21 mouse cellular contexts compared by ENCODE assay signal in the genomic region with DNA sequence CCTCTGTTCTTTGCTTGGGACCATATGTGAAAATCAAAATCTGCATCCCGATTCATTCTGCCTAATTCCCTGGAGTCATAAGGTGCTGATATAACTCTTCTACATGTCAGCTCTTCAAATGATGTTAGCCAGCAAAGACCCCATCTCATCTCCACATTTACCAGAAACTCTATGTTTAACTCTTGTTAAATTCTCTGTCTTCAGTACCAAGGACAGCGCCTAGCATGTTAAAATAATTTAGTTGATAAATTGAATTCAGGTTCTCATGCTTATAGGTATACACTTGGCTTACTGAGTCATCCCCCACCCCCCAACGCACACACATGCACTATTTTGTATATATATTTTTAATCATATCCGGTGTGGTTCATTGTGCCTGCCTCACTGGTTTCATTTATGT.
A peak's percentile ranks its signal among the peaks of the same experiment; 100 is the strongest.
DNase-seq lines count a peak whose midpoint lies in the region; ATAC-seq lines count a peak whose summit lies in the region.
"Had no signal": no experiment of that assay in that cellular context is flagged by ENCODE, and none has a peak within 500 bp of the region (broad histone marks: within the 10 kb centered on the region; RNA-seq: fewer than 3 reads in every experiment).

No protein-coding gene starts in this region.

- no peaks in the 10 kb centered on the region for H3K4me1 ChIP-seq in midbrain, embryonic 14.5 days (ENCODE audit: control insufficient read depth, insufficient read depth, low read length)
- H3K4me1 ChIP-seq in midbrain, embryonic 15.5 days = no peaks in the 10 kb centered on the region
- H3K4me1 ChIP-seq: embryonic facial prominence, embryonic 12.5 days; intestine, embryonic 15.5 days; lung, embryonic 15.5 days; megakaryocyte, embryonic 14.5 days had no signal

- H3K4me3 ChIP-seq in midbrain, embryonic 14.5 days (replicated peaks; ENCODE audit: low read depth, low read length) = no peak overlapping the region
- H3K4me3 ChIP-seq in midbrain, embryonic 15.5 days = no peak overlapping the region
- H3K4me3 ChIP-seq: embryonic facial prominence, embryonic 12.5 days; forebrain, embryonic 10.5 days; intestine, embryonic 15.5 days; lung, embryonic 15.5 days; megakaryocyte, embryonic 14.5 days had no signal

- H3K36me3 ChIP-seq in midbrain, embryonic 14.5 days (ENCODE audit: control insufficient read depth, insufficient read depth, low read length) = no peaks in the 10 kb centered on the region
- H3K36me3 ChIP-seq in midbrain, embryonic 15.5 days (replicated peaks) = no peaks in the 10 kb centered on the region
- H3K36me3 ChIP-seq: embryonic facial prominence, embryonic 12.5 days; forebrain, embryonic 10.5 days; G1E; intestine, embryonic 15.5 days; lung, embryonic 15.5 days had no signal

- DNase-seq in adrenal gland, postnatal 14 days = peak; percentile 6
- no peak for DNase-seq in adrenal gland, postnatal 4 days (ENCODE audit: low spot score in 2 of 2)
- DNase-seq in midbrain, embryonic 14.5 days = peak; percentile 28
- peak; percentile 0 for DNase-seq in c-Kit-positive CD71-positive TER-119-negative erythroid progenitor cells, embryonic 14.5 days (ENCODE audit: low read depth)
- DNase-seq in retina, embryonic 14.5 days (ENCODE audit: low spot score) = peak; percentile 41
- DNase-seq in c-Kit-positive CD71-positive TER-119-positive erythroid progenitor cells, embryonic 14.5 days (ENCODE audit: low spot score) = no peak
- DNase-seq in heart, adult 18-20 months = no peak
- DNase-seq: B cell, adult 2 months; cerebellum, adult 8-10 months; kidney, postnatal 10 days; right cerebral cortex, postnatal 14 days; thymus, postnatal 36 days had no signal

- no peak for ATAC-seq in midbrain, embryonic 14.5 days (ENCODE audit: low FRiP score, low TSS enrichment)
- ATAC-seq in midbrain, embryonic 15.5 days (replicated peaks) = no peak
- ATAC-seq: activated CD4-positive, CD25-positive, alpha-beta regulatory T cell, adult 4 months; intestine, embryonic 15.5 days had no signal

- no peaks in the 10 kb centered on the region for H3K27me3 ChIP-seq in midbrain, embryonic 14.5 days (ENCODE audit: control insufficient read depth, insufficient read depth, low read length)
- H3K27me3 ChIP-seq in midbrain, embryonic 15.5 days (replicated peaks) = no peaks in the 10 kb centered on the region
- H3K27me3 ChIP-seq: embryonic facial prominence, embryonic 12.5 days; intestine, embryonic 15.5 days; lung, embryonic 15.5 days; megakaryocyte, embryonic 14.5 days had no signal

- H3K27ac ChIP-seq in midbrain, embryonic 14.5 days (replicated peaks; ENCODE audit: low read depth, low read length) = no peak overlapping the region
- H3K27ac ChIP-seq in midbrain, embryonic 15.5 days = no peak overlapping the region
- H3K27ac ChIP-seq: embryonic facial prominence, embryonic 12.5 days; forebrain, embryonic 10.5 days; intestine, embryonic 15.5 days; lung, embryonic 15.5 days; stomach, postnatal 0 days had no signal

- WGBS in midbrain, embryonic 14.5 days = 82% methylated on average over 4 of the region's 4 CpGs
- WGBS in midbrain, embryonic 15.5 days = 78% methylated on average over 4 of the region's 4 CpGs

- no peaks in the 10 kb centered on the region for H3K9me3 ChIP-seq in midbrain, embryonic 14.5 days (ENCODE audit: control insufficient read depth, low read length)
- no peaks in the 10 kb centered on the region for H3K9me3 ChIP-seq in midbrain, embryonic 15.5 days
- H3K9me3 ChIP-seq: embryonic facial prominence, embryonic 12.5 days; forebrain, embryonic 10.5 days; intestine, embryonic 15.5 days; lung, embryonic 15.5 days; megakaryocyte, embryonic 14.5 days had no signal

- H3K4me2 ChIP-seq in midbrain, embryonic 14.5 days (ENCODE audit: low read length) = no peak overlapping the region
- no peak overlapping the region for H3K4me2 ChIP-seq in midbrain, embryonic 15.5 days
- H3K4me2 ChIP-seq: embryonic facial prominence, embryonic 12.5 days; intestine, embryonic 15.5 days; lung, embryonic 15.5 days had no signal

- no peak overlapping the region for H3K9ac ChIP-seq in midbrain, embryonic 14.5 days (replicated peaks; ENCODE audit: low read length)
- H3K9ac ChIP-seq in midbrain, embryonic 15.5 days = no peak overlapping the region
- H3K9ac ChIP-seq: embryonic facial prominence, embryonic 12.5 days; intestine, embryonic 15.5 days; lung, embryonic 15.5 days had no signal

Comparison
In these comparisons a context has a peak if more than half of its experiments do, and no peak if none do; other contexts are left out.
1. DNase-seq: peak in adrenal gland, postnatal 14 days (single experiment), midbrain, embryonic 14.5 days (single experiment), c-Kit-positive CD71-positive TER-119-negative erythroid progenitor cells, embryonic 14.5 days (single experiment) and retina, embryonic 14.5 days (single experiment); none in adrenal gland, postnatal 4 days (0 of 2), c-Kit-positive CD71-positive TER-119-positive erythroid progenitor cells, embryonic 14.5 days (single experiment) and heart, adult 18-20 months (0 of 2).